Mouse (Mus musculus): ENCODE results near the gene Grid2. TPM values are rescaled to one million over a fixed set of nuclear protein-coding genes. Genes with fewer than 3 reads are reported as not detected.

The Grid2 gene
- polyA plus RNA-seq (2014; fragmentation: Nextera tagmentation; extraction: Ambion mirVana) = 0.77 and 1.4 TPM in 2 replicates

GRCm38 (mm10) chr6:63255826-63256555 lies at the start of gene Grid2:
Grid2 (plus strand) TSS chr6:63255876.
- DNase-seq = peak; percentile 74
- 1% methylated on average over 71 of the region's 71 CpGs for WGBS
- ATAC-seq (ENCODE audit: insufficient read depth) = peak; percentile 74
- no peaks in the 10 kb centered on the region for H3K36me3 ChIP-seq (ENCODE audit: insufficient read depth)
- H3K4me3 ChIP-seq (ENCODE audit: low read depth, low read length) = peak within 1 kb of the TSS; percentile 67
- no peak within 1 kb of the TSS for H3K27ac ChIP-seq (ENCODE audit: low read depth)
- H3K9me3 ChIP-seq (ENCODE audit: low read depth, low read length) = no peaks in the 10 kb centered on the region
- H3K4me1 ChIP-seq (ENCODE audit: insufficient read depth) = no peaks in the 10 kb centered on the region
- H3K9ac ChIP-seq = peak within 1 kb of the TSS; percentile 57
- peak within 1 kb of the TSS; percentile 96 for H3K4me2 ChIP-seq
- H3K27me3 ChIP-seq (ENCODE audit: insufficient read depth, low read length) = peaks cover 16% of the 10 kb centered on the region; the same call in 1 of the 2 replicates
- 0 out of 2 replicates have a peak, but pooled peaks have one; percentile 31 for TF ChIP-seq CTCF (IDR thresholded peaks at IDR 0.05; ENCODE audit: low read depth)

GRCm38 (mm10) chr6:63250738-63251137 lies 4.9 kb upstream of the Grid2 start:
- Histone ChIP-seq H3K4me3 (ENCODE audit: low read depth, low read length) (no peak overlapping the region), H3K27me3 (ENCODE audit: insufficient read depth, low read length) (peaks cover 4% of the 10 kb centered on the region; the same call in 1 of the 2 replicates), H3K27ac (ENCODE audit: low read depth) (no peak overlapping the region), H3K4me2 (no peak overlapping the region), H3K9me3 (ENCODE audit: low read depth, low read length) (no peaks in the 10 kb centered on the region), H3K36me3 (ENCODE audit: insufficient read depth) (no peaks in the 10 kb centered on the region), H3K4me1 (ENCODE audit: insufficient read depth) (no peaks in the 10 kb centered on the region), H3K9ac (no peak overlapping the region)
- peak; percentile 4 for DNase-seq
- 0 out of 2 replicates have a peak, but pooled peaks have one; percentile 10 for TF ChIP-seq CTCF (IDR thresholded peaks at IDR 0.05; ENCODE audit: low read depth)
- ATAC-seq (ENCODE audit: insufficient read depth) = no peak

GRCm38 (mm10) chr6:63256556-63257405 lies 1.1 kb downstream of the Grid2 start:
- under 1% methylated on average over 49 of the region's 49 CpGs for WGBS
- no peak overlapping the region for H3K27ac ChIP-seq (ENCODE audit: low read depth)

GRCm38 (mm10) chr6:63257406-63257845 lies 1.8 kb downstream of the Grid2 start:
- ATAC-seq (ENCODE audit: insufficient read depth) (peak; percentile 76), DNase-seq (peak; percentile 54)
- Histone ChIP-seq H3K36me3 (ENCODE audit: insufficient read depth) (no peaks in the 10 kb centered on the region), H3K9me3 (ENCODE audit: low read depth, low read length) (no peaks in the 10 kb centered on the region), H3K27ac (ENCODE audit: low read depth) (no peak overlapping the region), H3K4me2 (peak overlapping the region; percentile 96), H3K4me3 (ENCODE audit: low read depth, low read length) (peak overlapping the region; percentile 67), H3K4me1 (ENCODE audit: insufficient read depth) (no peaks in the 10 kb centered on the region), H3K9ac (peak overlapping the region; percentile 44), H3K27me3 (ENCODE audit: insufficient read depth, low read length) (peaks cover 16% of the 10 kb centered on the region; the same call in 1 of the 2 replicates)
- WGBS = under 1% methylated on average over 42 of the region's 42 CpGs
- no peak for TF ChIP-seq CTCF (IDR thresholded peaks at IDR 0.05; ENCODE audit: low read depth)

More at GRCm38 (mm10) chr6:63256556-63257405, 1.1 kb downstream of the Grid2 start:
- no peaks in the 10 kb centered on the region for H3K4me1 ChIP-seq (ENCODE audit: insufficient read depth)
- peak; percentile 58; the same call in 1 of the 2 replicates for ATAC-seq (ENCODE audit: insufficient read depth)
- no peaks in the 10 kb centered on the region for H3K36me3 ChIP-seq (ENCODE audit: insufficient read depth)
- peak; percentile 61 for DNase-seq
- peak overlapping the region; percentile 67 for H3K4me3 ChIP-seq (ENCODE audit: low read depth, low read length)
- H3K27me3 ChIP-seq (ENCODE audit: insufficient read depth, low read length) = peaks cover 16% of the 10 kb centered on the region; the same call in 1 of the 2 replicates
- peak overlapping the region; percentile 57 for H3K9ac ChIP-seq
- no peak for TF ChIP-seq CTCF (IDR thresholded peaks at IDR 0.05; ENCODE audit: low read depth)
- H3K4me2 ChIP-seq = peak overlapping the region; percentile 96
- H3K9me3 ChIP-seq (ENCODE audit: low read depth, low read length) = no peaks in the 10 kb centered on the region

- DNase-seq (peak; percentile 3), ATAC-seq (ENCODE audit: insufficient read depth) (no peak)
- Histone ChIP-seq H3K27ac (ENCODE audit: low read depth) (no peak overlapping the region), H3K4me2 (peak overlapping the region; percentile 96), H3K4me3 (ENCODE audit: low read depth, low read length) (peak overlapping the region; percentile 67), H3K36me3 (ENCODE audit: insufficient read depth) (no peaks in the 10 kb centered on the region), H3K27me3 (ENCODE audit: insufficient read depth, low read length) (peaks cover 16% of the 10 kb centered on the region; the same call in 1 of the 2 replicates), H3K4me1 (ENCODE audit: insufficient read depth) (no peaks in the 10 kb centered on the region), H3K9ac (no peak overlapping the region), H3K9me3 (ENCODE audit: low read depth, low read length) (no peaks in the 10 kb centered on the region)
- TF ChIP-seq CTCF (IDR thresholded peaks at IDR 0.05; ENCODE audit: low read depth) = no peak
- WGBS = 2% methylated on average over 11 of the region's 11 CpGs
Measured at GRCm38 (mm10) chr6:63257876-63258275, 2.2 kb downstream of the Grid2 start.

GRCm38 (mm10) chr6:63259764-63260163 lies 4.1 kb downstream of the Grid2 start:
- WGBS = 57% methylated on average over 9 of the region's 9 CpGs
- Histone ChIP-seq H3K9me3 (ENCODE audit: low read depth, low read length) (no peaks in the 10 kb centered on the region), H3K27ac (ENCODE audit: low read depth) (no peak overlapping the region), H3K9ac (no peak overlapping the region), H3K4me3 (ENCODE audit: low read depth, low read length) (no peak overlapping the region), H3K27me3 (ENCODE audit: insufficient read depth, low read length) (peaks cover 16% of the 10 kb centered on the region; the same call in 1 of the 2 replicates), H3K4me1 (ENCODE audit: insufficient read depth) (no peaks in the 10 kb centered on the region), H3K36me3 (ENCODE audit: insufficient read depth) (no peaks in the 10 kb centered on the region), H3K4me2 (no peak overlapping the region)
- DNase-seq (no peak), ATAC-seq (ENCODE audit: insufficient read depth) (no peak)
- TF ChIP-seq CTCF (IDR thresholded peaks at IDR 0.05; ENCODE audit: low read depth) = no peak
